Mouse (Mus musculus) embryonic stem cell, embryonic (primary cell): ENCODE data around the gene Pde11a.

Experiments used
- CTCF ChIA-PET, 4 experiments: fragments of 300-600 bp in 2 of 4; fragments of 350-600 bp in 2 of 4; sonication (Branson Sonifier 250); formaldehyde crosslinking; loops; one replicate each; lab custom pipeline; 2022; ENCODE audit warnings: inconsistent platforms in 2 of 4; lab: Charles Lee
- POLR2A ChIA-PET, 4 experiments: fragments of 300-600 bp in 2 of 4; fragments of 350-600 bp in 2 of 4; sonication (Branson Sonifier 250); formaldehyde crosslinking; loops; one replicate each; lab custom pipeline; 2022; ENCODE audit warnings: antibody characterized with exemption in 4 of 4, inconsistent platforms in 1 of 4; lab: Charles Lee

Pde11a gene

DNA sequence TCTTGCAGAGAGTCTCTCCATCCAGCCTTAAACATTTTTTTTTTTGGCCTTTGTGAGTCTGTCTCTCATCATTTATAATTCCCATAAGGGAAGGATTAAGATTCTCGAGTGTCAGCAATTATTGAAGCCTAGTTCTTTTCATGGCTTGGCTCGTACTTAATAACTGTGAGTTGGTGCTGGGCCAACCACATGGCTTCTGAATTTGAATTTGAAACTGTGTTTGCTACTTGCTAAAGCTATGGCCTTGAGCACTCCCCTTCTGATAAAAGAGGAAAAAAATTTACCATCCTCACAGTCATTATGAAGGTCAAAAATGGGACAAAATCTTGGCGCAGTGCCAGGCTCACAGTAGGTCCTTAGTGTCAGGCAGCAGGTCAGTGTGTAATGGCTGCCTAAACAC, 251.4 kb downstream of the Pde11a start:
- CTCF ChIA-PET = interaction anchor here in 1 of 4 experiments (0.7 kb wide), 1 partner anchor 290 kb away, joined by 4 read pairs; no protein-coding TSS in a partner anchor
- POLR2A ChIA-PET = no interaction called here

DNA sequence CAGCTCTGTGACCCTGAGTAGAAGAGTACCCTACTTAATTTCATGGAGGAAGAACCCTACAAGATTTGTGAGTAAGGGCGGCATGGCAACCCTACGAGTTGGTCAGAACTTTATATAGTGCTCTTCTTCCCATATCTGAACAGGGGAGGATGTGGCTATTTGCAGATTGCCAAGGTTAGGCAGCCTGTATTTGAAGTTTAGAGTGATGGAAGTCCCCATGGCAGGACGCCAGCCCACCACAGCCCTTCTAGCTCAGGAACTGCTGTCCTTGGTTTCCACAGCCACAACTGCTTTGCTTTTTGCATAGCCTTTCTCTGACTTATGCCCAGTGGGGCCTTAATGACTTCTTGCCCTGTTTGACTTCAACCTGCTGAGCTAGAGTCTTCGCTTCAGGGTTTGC, 253.6 kb downstream of the Pde11a start:
- ChIA-PET CTCF (interaction anchor here in 1 of 4 experiments (0.6 kb wide), 1 partner anchor 30 kb away, joined by 4 read pairs; no protein-coding TSS in a partner anchor), POLR2A (interaction anchor here in 1 of 4 experiments (0.6 to 0.7 kb wide), 3 partner anchors 137 to 575 kb away, joined by 3 to 4 read pairs (median 3); no protein-coding TSS in a partner anchor)

- CTCF ChIA-PET = no interaction called here
- POLR2A ChIA-PET = no interaction called here
Measured at GRCm38 (mm10) chr2:76083901-76084300, 254.7 kb downstream of the Pde11a start.

- ChIA-PET CTCF (no interaction called here), POLR2A (interaction anchor here in 1 of 4 experiments (0.6 kb wide), 1 partner anchor 25 kb away, joined by 3 read pairs; no protein-coding TSS in a partner anchor)
Measured at GRCm38 (mm10) chr2:76083396-76083795, 255.2 kb downstream of the Pde11a start.

GRCm38 (mm10) chr2:76081991-76082390, 256.6 kb downstream of the Pde11a start:
- CTCF ChIA-PET = no interaction called here
- POLR2A ChIA-PET = interaction anchor here in 1 of 4 experiments (0.7 kb wide), 1 partner anchor 286 kb away, joined by 6 read pairs; no protein-coding TSS in a partner anchor

DNA sequence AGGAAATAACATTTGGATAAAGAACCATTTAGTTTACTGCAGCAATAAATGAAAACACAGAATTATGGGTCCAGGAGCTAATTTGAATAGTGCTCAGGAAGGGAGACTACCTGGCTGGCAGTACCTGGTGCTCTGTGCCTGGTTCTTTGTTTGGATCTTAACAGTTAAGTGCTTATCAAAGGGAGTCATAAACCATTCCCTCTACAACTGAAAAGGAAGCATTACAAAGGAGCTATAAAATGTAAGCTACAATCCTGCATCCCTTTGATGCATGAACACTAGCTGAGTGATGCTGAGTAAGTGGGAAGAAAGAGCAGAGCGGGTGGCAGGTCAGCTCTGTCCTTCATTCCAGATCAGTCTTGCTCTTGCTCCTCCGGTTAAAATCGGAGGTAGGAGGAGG, 258.0 kb downstream of the Pde11a start:
- ChIA-PET POLR2A (interaction anchor here in 1 of 4 experiments (0.9 to 1.2 kb wide), 3 partner anchors 10 to 91 kb away, joined by 3 to 5 read pairs (median 4); no protein-coding TSS in a partner anchor), CTCF (interaction anchor here in 3 of 4 experiments (0.6 to 1.2 kb wide), 10 partner anchors 9 to 287 kb away, joined by 3 to 6 read pairs (median 3); no protein-coding TSS in a partner anchor)

- CTCF ChIA-PET = no interaction called here
- POLR2A ChIA-PET = no interaction called here
Measured at GRCm38 (mm10) chr2:76076838-76077237, 261.7 kb downstream of the Pde11a start.

GRCm38 (mm10) chr2:76076047-76076446, 262.5 kb downstream of the Pde11a start:
- ChIA-PET CTCF (interaction anchor here in 1 of 4 experiments (0.6 to 1.6 kb wide), 2 partner anchors 23 to 39 kb away, joined by 4 to 5 read pairs; no protein-coding TSS in a partner anchor), POLR2A (no interaction called here)

DNA sequence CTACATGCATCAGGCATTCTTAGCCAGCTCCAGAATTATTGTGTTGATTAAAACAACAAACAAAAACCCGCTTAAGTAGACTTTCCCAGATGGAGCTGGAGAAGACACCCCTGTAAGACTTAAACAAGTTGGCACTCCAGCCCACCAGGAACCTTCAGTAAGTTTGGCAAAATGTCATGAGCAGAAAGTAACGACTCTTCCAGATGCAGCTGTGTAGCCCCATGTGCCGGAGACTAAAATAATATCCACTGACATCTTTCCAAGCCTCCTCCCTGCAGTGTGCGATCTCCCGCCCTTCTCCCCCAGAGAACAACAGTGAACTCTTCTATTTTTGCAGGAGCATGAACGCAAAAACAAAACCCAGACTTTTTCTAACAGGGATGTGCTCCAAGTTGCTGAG, 265.5 kb downstream of the Pde11a start:
- ChIA-PET POLR2A (interaction anchor here in 1 of 4 experiments (0.5 kb wide), 1 partner anchor 88 kb away, joined by 3 read pairs; no protein-coding TSS in a partner anchor), CTCF (interaction anchor here in 1 of 4 experiments (0.6 to 2.1 kb wide), 3 partner anchors 42 to 465 kb away, joined by 3 to 9 read pairs (median 3); no protein-coding TSS in a partner anchor)

DNA sequence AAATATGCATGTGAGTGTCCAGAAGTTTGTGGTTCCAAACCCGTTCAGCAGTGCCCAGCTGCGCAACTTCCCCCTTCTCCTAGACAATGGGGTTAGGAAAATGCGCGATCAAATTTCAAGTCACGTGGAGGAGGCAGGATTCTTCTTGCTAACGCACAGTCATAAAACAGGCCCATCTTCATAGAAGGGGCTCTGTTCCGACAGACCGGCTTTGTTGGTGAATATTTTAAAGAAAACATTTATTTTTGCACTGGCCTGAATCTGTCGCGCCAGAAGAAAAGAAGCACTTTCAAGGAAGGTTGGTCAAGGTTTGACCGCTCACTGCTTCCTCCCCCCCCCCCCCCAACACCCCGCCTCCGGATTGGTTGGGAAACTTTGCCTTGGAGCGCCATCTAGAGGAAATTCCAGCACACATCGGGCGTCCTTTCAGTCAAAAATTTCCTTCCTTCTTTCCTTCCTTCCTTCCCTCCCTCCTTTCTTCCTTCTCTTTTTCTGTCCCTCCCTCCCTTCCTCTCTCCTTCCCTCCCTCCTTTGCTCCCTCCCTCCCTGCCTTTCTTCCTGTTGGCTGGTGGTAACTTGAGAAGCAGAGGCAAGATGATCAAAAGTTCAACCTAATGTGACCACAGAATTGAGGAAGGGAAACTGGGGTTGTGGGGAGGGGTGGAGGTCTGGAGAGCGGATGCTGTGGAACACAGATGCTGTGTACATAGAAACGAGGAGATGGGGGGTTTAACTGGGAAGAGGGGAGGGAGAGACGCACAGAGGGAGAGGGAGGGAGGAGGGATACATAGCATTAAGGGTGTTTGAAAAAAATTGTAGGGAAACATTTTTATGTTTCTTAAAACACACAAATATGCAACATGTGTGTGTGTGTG, 267.9 kb downstream of the Pde11a start:
- CTCF ChIA-PET = interaction anchor here (0.6 to 1.5 kb wide), 20 partner anchors 10 to 527 kb away, joined by 3 to 9 read pairs (median 4); no protein-coding TSS in a partner anchor
- POLR2A ChIA-PET = interaction anchor here in 2 of 4 experiments (0.6 to 1.2 kb wide), 9 partner anchors 10 to 413 kb away, joined by 3 to 5 read pairs (median 3); no protein-coding TSS in a partner anchor

DNA sequence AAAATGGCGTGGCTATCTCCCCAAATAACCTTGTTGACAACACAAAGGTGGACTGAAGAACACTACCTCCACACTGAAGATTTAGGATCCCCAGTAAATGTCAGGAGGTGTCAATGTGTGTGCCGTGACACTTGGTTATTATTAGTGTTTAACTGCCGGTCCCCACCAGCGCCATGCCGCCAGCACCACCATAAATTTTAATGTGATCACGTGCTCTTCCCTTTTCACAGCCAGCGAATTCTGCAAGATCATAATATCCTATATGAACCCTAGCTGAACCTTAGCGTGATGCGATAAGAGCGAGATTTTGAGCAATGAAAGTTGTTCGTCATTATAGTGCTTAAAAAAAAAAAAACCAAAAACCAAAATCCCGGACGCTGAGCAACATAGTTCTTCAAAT, 269.3 kb downstream of the Pde11a start:
- ChIA-PET CTCF (interaction anchor here in 2 of 4 experiments (0.5 to 1.3 kb wide), 4 partner anchors 46 to 192 kb away, joined by 3 to 6 read pairs (median 3); no protein-coding TSS in a partner anchor), POLR2A (interaction anchor here in 1 of 4 experiments (1.0 kb wide), 1 partner anchor 84 kb away, joined by 3 read pairs; no protein-coding TSS in a partner anchor)

DNA sequence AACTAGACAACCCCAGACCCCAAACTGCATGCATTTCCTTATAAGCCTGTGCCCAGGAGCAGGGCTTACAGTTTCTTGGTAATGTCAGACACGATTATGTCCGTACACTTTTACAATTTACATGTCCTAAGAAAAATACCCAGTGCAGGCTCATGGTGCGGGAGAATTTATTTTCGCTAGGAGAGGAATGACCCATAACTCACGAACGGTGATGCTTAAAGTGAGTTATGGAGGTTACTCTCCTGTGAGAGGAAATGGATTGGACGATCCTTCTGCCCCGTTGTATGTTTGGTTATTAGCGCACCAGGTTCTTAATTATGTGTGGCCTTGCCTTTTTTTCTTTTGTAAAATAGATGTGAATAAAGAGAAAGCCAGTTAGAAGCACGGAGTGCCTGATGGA, 270.4 kb downstream of the Pde11a start:
- ChIA-PET POLR2A (no interaction called here), CTCF (interaction anchor here in 1 of 4 experiments (1.1 to 1.3 kb wide), 2 partner anchors 47 to 70 kb away, joined by 3 to 4 read pairs; no protein-coding TSS in a partner anchor)

GRCm38 (mm10) chr2:76067144-76067543, 271.4 kb downstream of the Pde11a start:
- ChIA-PET CTCF (interaction anchor here in 3 of 4 experiments (0.6 to 1.4 kb wide), 4 partner anchors 9 to 103 kb away, joined by 3 to 4 read pairs (median 4); no protein-coding TSS in a partner anchor), POLR2A (interaction anchor here in 1 of 4 experiments (0.6 kb wide), 1 partner anchor 24 kb away, joined by 3 read pairs; no protein-coding TSS in a partner anchor)

DNA sequence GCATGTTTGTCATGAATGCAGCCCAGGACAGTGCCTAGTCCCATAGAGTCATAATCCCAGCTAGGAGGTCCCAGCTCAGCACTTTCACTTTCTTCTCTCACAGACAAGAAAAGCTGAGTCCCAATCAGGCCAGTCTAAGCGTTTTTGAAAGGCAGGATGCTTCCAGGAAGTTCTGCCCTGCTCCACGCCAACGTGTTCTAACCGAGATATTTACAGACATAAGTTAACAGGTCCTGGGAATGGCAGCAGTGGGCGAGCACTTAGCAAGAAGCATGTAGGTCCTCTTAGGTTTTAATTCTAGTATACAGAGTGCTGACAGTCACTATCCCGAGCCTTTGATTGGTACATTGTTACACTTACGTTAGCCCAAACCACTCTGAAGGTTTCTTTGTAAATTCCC, 273.3 kb downstream of the Pde11a start:
- ChIA-PET CTCF (interaction anchor here in 2 of 4 experiments (0.5 to 1.4 kb wide), 4 partner anchors 64 to 358 kb away, joined by 3 to 7 read pairs (median 5); no protein-coding TSS in a partner anchor), POLR2A (interaction anchor here in 1 of 4 experiments (0.7 kb wide), 1 partner anchor 127 kb away, joined by 4 read pairs; no protein-coding TSS in a partner anchor)

DNA sequence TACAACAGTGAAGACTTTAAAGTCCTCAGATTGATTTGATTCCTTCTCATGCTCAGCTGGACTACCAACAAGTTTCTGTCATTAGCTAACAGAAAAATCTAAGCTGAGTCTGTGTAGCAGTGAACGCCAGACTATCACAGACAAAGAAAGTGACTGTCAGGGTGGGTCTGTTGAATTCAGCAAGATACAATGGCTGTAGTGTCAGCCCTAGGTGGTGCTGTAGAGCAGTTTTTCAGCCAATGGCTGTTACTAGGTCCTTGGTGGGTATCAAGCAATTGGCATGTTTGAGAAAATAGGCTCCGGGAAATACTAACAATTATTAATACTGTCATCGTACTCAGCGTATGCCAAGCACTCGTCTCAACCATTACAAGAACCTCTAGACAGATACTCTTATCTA, 274.5 kb downstream of the Pde11a start:
- ChIA-PET CTCF (interaction anchor here in 3 of 4 experiments (0.7 to 1.5 kb wide), 11 partner anchors 9 to 278 kb away, joined by 3 to 5 read pairs (median 3); no protein-coding TSS in a partner anchor), POLR2A (interaction anchor here in 2 of 4 experiments (0.6 to 1.7 kb wide), 2 partner anchors 14 to 232 kb away, joined by 3 to 4 read pairs; partner anchors contain the start of gene Agps (in 1 of the 2))

DNA sequence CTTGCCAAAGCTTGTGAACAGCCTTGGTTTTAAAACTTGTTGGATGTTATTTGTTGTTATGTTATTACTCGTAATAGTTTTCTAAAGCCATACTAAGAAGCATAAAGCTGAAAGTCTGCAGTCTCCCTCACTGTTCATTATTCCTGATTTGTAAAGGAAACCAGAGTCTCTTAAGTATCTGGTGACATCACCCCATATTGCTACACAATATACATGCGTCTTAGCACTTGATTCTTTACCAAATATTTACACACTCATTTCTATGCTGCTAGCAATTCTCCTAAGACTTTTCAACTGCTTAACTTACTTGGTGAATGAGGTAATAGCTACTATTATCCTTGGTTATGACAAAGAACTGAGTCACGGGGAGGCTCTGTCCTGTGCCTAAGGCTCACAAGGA, 278.4 kb downstream of the Pde11a start:
- ChIA-PET CTCF (interaction anchor here in 2 of 4 experiments (0.7 to 1.2 kb wide), 2 partner anchors 54 to 136 kb away, joined by 3 to 4 read pairs; no protein-coding TSS in a partner anchor), POLR2A (interaction anchor here in 1 of 4 experiments (0.6 kb wide), 1 partner anchor 159 kb away, joined by 3 read pairs; no protein-coding TSS in a partner anchor)

DNA sequence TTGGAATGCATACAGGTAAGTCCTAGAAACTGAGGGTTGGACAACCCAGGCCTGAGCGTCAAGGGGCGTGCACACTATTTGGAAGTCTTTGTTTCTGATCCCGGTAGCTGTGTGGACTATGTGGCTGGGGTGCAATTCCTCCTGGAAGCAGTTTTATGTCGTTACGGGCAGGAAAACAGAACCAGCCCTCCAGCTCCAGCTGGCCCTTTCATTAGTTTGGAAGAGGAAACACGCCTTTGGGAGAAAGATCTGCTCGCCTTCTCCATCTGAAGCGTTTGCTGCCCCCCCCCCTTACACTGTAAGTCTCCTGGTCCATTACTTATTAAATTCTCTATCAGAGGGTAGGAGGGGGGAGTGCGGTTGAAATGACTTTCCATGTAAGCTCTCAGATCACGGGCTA, 279.0 kb downstream of the Pde11a start:
- POLR2A ChIA-PET = interaction anchor here in 2 of 4 experiments (0.6 to 1.6 kb wide), 2 partner anchors 10 to 399 kb away, joined by 3 to 4 read pairs; no protein-coding TSS in a partner anchor
- CTCF ChIA-PET = interaction anchor here in 2 of 4 experiments (0.7 to 1.2 kb wide), 2 partner anchors 53 to 135 kb away, joined by 3 to 4 read pairs; no protein-coding TSS in a partner anchor
